Mouse (Mus musculus) MEL (cell line): Measurements from ENCODE around the gene Gale.

ENCODE experiments used
- CTCF ChIP-seq, 3 experiments: IDR thresholded peaks in 2 of 3; conservative IDR thresholded peaks in 1 of 3; 2 replicates each; pipeline ENCODE4 v1.5.1; 2011 to 2012; ENCODE audit warnings: low read length in 3 of 3, low read depth in 2 of 3, mild to moderate bottlenecking in 2 of 3, improper control_type of control experiment in 1 of 3, inconsistent platforms in 1 of 3, mixed read lengths in 1 of 3, moderate library complexity in 1 of 3; ENCODE audit not compliant: control insufficient read depth in 1 of 3, insufficient read depth in 1 of 3, poor library complexity in 1 of 3, severe bottlenecking in 1 of 3
- GATA1 ChIP-seq: IDR thresholded peaks from 2 replicates; pipeline ENCODE4 v1.6.1; 2011; ENCODE audit warnings: low read depth, low read length, improper control_type of control experiment
- HCFC1 ChIP-seq: IDR thresholded peaks from 2 replicates; pipeline ENCODE4 v1.6.1; 2012; ENCODE audit warnings: low read depth, mild to moderate bottlenecking, inconsistent platforms, low read length, improper control_type of control experiment, moderate library complexity
- MAX ChIP-seq: IDR thresholded peaks from 2 replicates; pipeline ENCODE4 v1.6.1; 2011; ENCODE audit warnings: low read length, improper control_type of control experiment
- MAZ ChIP-seq: IDR thresholded peaks from 2 replicates; pipeline ENCODE4 v1.6.1; 2012; ENCODE audit warnings: low read depth, mild to moderate bottlenecking, inconsistent platforms, low read length, improper control_type of control experiment
- NRF1 ChIP-seq: IDR thresholded peaks from 2 replicates; pipeline ENCODE4 v1.6.1; 2014; ENCODE audit warnings: low read depth, mild to moderate bottlenecking, inconsistent platforms, low read length, improper control_type of control experiment, moderate library complexity; ENCODE audit not compliant: poor library complexity, insufficient read depth, severe bottlenecking
- POLR2A ChIP-seq, 2 experiments: IDR thresholded peaks; 2 replicates each; pipeline ENCODE4 v1.6.1; 2011 to 2012; ENCODE audit warnings: low read length in 2 of 2, mild to moderate bottlenecking in 2 of 2, control low read depth in 1 of 2, improper control_type of control experiment in 1 of 2, low read depth in 1 of 2, moderate library complexity in 1 of 2; ENCODE audit not compliant: control insufficient read depth in 1 of 2, insufficient read depth in 1 of 2, poor library complexity in 1 of 2
- POLR2AphosphoS2 ChIP-seq: IDR thresholded peaks from 2 replicates; pipeline ENCODE4 v1.6.1; 2011; ENCODE audit warnings: low read length, improper control_type of control experiment
- POLR2AphosphoS5 ChIP-seq: IDR thresholded peaks from 2 replicates; pipeline ENCODE4 v1.6.1; 2012; ENCODE audit warnings: low read depth, borderline replicate concordance, mild to moderate bottlenecking, inconsistent platforms, low read length, moderate library complexity, mixed read lengths
- RAD21 ChIP-seq: IDR thresholded peaks from 2 replicates; pipeline ENCODE4 v1.6.1; 2011; ENCODE audit warnings: mild to moderate bottlenecking, low read depth, low read length, improper control_type of control experiment
- TAL1 ChIP-seq: IDR thresholded peaks from 2 replicates; pipeline ENCODE4 v1.6.1; 2012; ENCODE audit warnings: mild to moderate bottlenecking, inconsistent platforms, low read length, moderate library complexity, mixed read lengths
- ZC3H11A ChIP-seq: IDR thresholded peaks from 2 replicates; pipeline ENCODE4 v1.6.1; 2012; ENCODE audit warnings: low read depth, mild to moderate bottlenecking, inconsistent platforms, low read length, improper control_type of control experiment
- ZMIZ1 ChIP-seq: IDR thresholded peaks from 2 replicates; pipeline ENCODE4 v1.6.1; 2012; ENCODE audit warnings: low read depth, mild to moderate bottlenecking, inconsistent platforms, low read length, improper control_type of control experiment, moderate library complexity

- TF ChIP-seq CTCF (IDR thresholded peaks at IDR 0.05 in 2 of 3, conservative IDR thresholded peaks at IDR 0.05 in 1 of 3; ENCODE audit: control insufficient read depth in 1 of 3, insufficient read depth in 1 of 3, low read depth in 2 of 3, low read length in 3 of 3, poor library complexity in 1 of 3, severe bottlenecking in 1 of 3) (no peak), MAZ (no peak), POLR2A (IDR thresholded peaks at IDR 0.05; ENCODE audit: control insufficient read depth in 1 of 2, insufficient read depth in 1 of 2, low read depth in 1 of 2, low read length in 2 of 2, poor library complexity in 1 of 2) (no peak), HCFC1 (no peak), POLR2AphosphoS2 (no peak), GATA1 (no peak), MAX (no peak), POLR2AphosphoS5 (no peak), TAL1 (no peak), NRF1 (no peak), RAD21 (no peak), ZC3H11A (no peak), ZMIZ1 (no peak)
Observed at GRCm38 (mm10) chr4:135961709-135962108, 1.8 kb upstream of the Gale start.
